Mouse (Mus musculus) frontal cortex, postnatal 14 days (tissue): ENCODE measurements around the gene Ssh2.
A peak's percentile ranks its signal among the peaks of the same experiment; 100 is the strongest.

Experiments
- DNase-seq, 2 experiments: peaks; one replicate each; pipeline ENCODE4 v3.0.0; 2022; ENCODE audit warnings: low spot score in 2 of 2

The Ssh2 gene

DNA sequence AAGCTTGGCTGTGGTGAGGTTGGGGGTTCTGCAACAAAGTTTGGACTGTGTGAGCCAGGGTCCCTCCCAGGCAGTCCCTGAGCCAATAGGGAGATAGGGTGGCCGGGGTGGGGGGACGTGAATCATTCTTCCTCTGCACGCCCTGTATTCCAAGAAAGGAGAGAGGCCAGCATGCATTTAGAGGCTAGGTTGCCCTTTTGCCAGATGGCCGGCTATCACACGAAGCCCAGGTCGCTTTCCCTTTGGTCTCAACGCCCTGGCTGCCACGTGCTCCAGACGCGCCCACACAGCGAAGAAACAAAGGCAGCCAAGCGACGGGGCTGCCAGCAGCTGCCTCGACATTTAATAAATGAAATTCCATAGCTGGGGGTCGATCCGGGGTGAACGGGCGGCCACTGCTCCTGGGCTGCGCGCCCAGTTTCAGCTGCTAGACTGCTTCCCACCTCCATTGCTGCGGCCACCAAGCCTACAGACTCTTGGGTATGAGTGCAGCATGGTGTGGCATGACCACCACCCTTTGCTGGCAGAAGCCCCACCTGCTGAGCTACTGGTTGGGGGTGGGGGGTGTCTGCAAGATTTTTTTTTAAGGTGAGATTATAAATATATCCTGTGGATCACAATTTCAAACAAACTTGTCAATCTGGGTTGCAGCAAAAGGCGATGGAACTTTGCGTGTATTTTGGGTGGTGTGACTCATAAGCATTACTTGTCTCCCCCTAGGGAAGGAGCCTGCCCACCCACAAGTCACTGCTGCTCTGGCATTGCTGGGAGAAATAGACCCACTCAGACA, 275.6 kb downstream of the Ssh2 start:
- DNase-seq = peak; percentile 62 to 71

GRCm38 (mm10) chr11:77492311-77492871, 276.3 kb downstream of the Ssh2 start:
- DNase-seq = peak; percentile 55 to 61

- DNase-seq = peak; percentile 84 to 90
Measured at GRCm38 (mm10) chr11:77492911-77493332, 276.8 kb downstream of the Ssh2 start.

GRCm38 (mm10) chr11:77493512-77494343, 277.6 kb downstream of the Ssh2 start, which contains the start of gene Git1:
TSS of gene Git1 (plus strand) at chr11:77493562.
- peak; percentile 46 to 59 for DNase-seq

DNA sequence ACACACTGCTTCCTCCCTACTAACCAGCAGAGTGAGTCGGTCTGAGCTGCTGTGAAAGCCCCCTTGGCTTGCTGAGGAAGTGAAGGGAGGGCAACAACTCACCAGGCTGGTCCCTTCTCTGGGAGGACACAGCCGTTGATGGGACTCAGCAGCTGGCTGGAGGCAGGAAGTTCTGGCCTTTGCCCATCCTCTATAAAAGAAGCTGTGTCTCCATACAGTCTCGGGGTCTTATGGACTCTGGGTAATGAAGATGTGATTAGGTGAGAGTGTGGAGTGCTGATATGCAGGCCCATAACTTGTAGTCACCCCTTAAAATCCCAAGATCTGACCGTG, 278.2 kb downstream of the Ssh2 start:
- DNase-seq = no peak

DNA sequence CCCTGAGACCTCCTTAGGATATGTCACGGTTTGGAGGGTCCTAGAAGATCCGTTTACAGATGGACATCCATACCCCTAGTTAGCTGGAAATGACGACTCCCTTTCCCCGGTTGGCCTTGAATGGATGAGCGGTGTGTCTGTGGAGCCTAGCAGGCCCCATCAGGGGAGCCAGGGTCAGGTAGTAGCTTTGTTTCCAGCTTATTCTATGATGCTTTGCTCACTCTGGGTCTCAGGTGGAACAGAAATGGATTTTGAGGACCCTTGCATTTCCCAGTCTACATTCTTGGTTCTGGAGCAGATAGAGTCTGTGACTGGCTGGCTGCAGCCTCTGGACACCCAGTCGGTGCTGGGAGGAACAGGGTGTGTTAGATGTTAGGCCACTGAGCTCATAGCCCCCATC, 278.7 kb downstream of the Ssh2 start:
- DNase-seq = no peak

- DNase-seq = no peak
Measured at GRCm38 (mm10) chr11:77495507-77495906, 279.4 kb downstream of the Ssh2 start.

DNA sequence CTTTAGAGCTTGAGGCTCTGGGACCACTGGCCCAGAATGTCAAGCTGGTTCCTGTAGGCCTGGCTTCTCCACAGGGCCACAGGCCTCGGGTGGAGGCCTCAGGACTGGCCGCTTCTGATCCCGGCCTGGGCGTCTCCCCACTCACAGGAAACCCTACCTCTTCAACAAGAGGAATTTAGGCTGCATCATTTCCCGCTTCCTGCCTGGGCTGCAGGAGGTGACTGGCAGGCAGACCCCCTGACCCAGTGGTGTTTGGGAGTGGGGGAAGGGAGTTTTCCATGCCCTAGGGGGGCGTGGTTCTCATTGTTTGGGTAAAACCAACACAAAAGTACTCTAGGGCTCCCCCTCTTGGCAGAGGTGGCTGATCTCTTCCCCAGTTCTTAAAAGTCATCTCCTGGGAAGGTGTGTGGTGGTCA, 281.3 kb downstream of the Ssh2 start:
- DNase-seq = peak in 1 of 2 experiments; percentile 36

- DNase-seq = peak in 1 of 2 experiments; percentile 8
Measured at GRCm38 (mm10) chr11:77497851-77498250, 281.8 kb downstream of the Ssh2 start.

DNA sequence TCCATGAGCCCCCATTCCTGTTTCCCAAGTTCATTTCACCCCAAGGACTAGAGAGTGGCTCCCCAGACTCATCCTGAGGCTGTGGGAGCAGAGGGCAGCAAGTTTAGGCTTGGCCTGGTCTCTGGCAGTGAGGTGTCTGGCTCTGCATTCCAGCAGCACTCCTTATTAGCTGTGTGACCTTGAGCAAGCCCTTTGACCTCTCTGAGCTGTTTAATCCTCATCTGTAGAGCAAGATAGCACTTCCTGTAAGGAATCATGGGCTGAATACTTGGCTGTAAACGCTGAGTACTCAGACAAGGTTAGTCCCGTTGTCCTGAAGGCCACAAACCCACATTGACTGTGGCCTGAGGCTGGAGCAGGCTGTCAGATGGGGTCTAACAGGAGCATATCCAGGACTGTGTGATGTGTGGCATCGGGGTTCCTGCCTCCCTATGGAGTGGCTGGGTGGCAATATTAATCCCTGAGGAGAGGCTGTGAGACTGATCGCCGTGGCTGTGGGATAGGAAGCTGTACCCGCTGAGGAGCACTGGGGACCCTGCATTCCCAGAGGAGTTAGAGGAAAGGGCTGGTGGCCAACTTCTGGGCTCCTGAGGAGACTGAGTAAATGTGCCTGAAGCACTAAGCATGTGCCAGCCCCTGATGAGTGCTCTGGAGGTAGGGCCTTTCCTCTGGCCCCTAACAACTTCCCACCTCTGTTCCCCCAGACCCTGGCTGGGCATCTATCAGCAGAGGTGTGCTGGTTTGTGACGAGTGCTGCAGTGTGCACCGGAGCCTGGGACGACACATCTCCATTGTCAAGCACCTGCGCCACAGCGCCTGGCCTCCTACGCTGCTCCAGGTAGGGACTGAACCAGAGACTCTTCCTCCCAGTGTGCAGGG, 282.4 kb downstream of the Ssh2 start:
- DNase-seq = no peak

- peak in 1 of 2 experiments; percentile 18 for DNase-seq
Measured at GRCm38 (mm10) chr11:77499354-77499753, 283.3 kb downstream of the Ssh2 start.

- peak in 1 of 2 experiments; percentile 42 for DNase-seq
Measured at GRCm38 (mm10) chr11:77500361-77501325, 284.6 kb downstream of the Ssh2 start.

DNA sequence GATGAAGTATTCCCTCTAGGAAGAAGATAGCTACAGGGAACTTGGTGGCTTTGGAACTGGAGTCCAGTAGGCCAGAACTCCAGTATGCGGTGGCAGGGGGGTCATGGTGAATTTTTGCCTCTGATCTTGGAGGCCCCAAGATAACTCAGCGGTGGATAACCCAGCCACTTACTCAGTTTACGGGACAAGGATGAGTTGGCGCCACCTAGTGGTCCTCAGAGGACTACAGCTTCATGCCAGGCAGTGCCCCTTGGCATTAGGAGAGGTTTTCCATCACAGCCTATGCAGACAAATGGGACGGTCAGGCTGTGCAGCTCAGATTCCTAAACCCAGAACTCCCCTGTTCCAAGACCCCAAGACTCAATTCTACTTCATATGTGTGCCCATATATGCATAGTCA, 285.3 kb downstream of the Ssh2 start:
- DNase-seq = peak; percentile 65 to 66

DNA sequence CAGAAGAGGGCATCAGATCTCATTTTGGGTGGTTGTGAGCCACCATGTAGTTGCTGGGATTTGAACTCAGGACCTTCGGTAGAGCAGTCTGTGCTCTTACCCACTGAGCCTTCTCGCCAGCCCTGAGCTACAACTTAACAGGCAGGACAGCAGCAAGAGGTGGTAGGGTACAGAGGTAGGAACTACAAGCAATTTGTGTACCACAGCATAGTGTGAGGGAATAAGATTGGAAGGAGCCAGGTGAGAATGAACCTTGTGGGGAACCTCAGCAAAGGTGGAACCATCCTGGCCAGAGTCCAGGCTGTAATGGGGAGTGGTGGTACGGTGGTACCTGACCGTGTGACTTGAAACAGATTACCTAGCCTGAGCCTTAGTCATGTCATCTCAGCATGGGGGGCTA, 285.9 kb downstream of the Ssh2 start:
- no peak for DNase-seq

DNA sequence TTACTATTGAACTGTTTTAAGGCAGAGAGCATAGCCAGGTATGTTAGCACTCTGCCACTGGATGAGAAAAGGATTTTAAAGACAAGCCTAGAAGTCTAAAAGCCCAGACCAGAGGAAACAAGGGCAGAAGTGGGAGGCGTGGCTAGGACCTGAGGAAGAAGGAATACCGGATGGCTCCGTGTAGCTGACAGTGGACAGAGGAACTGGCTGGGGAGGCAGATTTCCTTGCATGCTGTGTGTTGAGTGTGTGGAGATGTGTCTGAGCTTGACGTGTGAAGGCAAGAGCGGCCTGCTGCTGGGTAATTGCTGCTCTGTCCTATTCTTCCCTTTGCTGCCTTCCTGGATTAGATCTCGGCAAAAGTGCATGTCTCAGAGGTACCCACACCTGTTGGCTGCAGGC, 286.4 kb downstream of the Ssh2 start:
- no peak for DNase-seq

GRCm38 (mm10) chr11:77503511-77503910, 287.4 kb downstream of the Ssh2 start:
- DNase-seq = peak in 1 of 2 experiments; percentile 13

- DNase-seq = no peak
Measured at GRCm38 (mm10) chr11:77504377-77504776, 288.3 kb downstream of the Ssh2 start.

DNA sequence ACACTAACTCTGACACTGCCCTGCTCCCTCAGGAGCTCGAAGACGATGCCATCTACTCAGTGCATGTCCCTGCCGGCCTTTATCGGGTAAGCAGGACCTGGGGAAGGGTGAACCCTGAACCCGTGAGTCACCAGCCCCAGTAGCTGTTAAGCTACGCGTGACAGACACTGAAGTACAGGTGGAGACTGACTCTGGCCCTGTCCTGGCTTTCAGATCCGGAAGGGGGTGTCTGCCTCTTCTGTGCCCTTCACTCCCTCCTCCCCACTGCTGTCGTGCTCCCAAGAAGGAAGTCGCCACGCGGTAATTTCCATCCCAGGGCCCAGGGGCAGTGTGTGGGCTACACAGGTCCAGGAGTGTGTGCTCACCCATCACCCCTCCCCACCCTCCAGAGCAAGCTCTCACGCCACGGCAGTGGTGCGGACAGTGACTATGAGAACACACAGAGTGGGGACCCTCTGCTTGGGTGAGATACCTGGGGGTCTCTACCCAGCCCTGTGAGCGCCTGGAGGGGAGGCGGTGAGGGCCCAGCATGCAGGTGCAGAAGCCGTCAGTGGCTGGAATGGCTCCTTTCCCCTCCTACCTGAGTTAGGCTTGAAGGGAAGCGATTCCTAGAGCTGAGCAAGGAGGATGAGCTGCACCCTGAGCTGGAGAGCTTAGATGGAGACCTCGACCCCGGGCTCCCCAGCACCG, 289.3 kb downstream of the Ssh2 start:
- no peak for DNase-seq

- no peak for DNase-seq
Measured at GRCm38 (mm10) chr11:77506273-77506672, 290.2 kb downstream of the Ssh2 start.

GRCm38 (mm10) chr11:77506941-77507340, 290.9 kb downstream of the Ssh2 start:
- DNase-seq = no peak
